Mouse (Mus musculus) cerebellum, adult 9-10 months (tissue): Measurements from ENCODE around the gene Heatr9.
"Not testable (repeated sequence)": the region's sequence is repeated elsewhere in the genome, so short reads cannot be mapped to it uniquely, and the experiment has no call there.

ENCODE experiments used
- DNase-seq: peaks from one replicate; pipeline ENCODE4 v3.0.0; 2022

Gene Heatr9

DNA sequence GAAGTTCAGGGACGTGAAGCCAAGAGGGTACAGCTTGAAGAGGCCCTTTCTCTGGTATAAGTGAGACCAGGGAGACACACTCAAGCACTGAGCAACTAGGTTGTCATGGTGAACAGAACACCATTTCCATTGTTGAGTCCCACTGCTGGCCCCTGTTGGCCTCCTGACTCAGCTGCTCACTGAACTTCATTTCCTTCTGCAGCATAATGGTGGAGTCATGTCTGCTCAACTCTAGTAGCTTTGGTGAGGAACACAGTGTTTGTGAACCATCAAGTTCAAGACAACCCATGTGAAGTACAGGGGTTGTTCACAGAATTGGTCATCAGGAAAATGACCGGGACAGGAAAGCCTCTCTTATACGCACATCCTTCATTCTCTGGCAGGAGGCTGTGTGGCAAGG is at the start of gene Heatr9:
TSS of gene Heatr9 (minus strand) at position 101 of the 400 bp plus-strand sequence.
- DNase-seq = no peak

- no peak for DNase-seq
Observed at GRCm38 (mm10) chr11:83570189-83570588, 48.2 kb upstream of the Heatr9 start.

DNA sequence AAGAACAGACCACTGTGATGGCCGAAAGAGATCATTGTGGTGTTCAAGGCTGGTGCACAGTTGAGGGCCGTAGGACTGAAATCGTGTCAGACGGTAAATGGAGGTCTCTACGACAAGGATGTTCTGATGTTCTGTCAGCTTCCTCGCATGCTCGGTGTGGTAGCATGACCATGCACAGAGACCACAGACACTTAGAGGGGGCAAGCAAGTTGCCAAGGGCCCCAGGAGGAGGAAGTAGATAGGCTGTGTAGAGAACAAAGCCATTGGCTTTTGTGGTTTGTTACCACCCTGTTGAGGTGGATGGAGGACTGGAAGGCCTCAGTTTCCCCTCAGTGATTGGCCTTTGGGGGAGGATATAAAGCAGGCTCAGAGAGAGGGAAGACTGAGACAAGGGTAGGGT is 47.3 kb upstream of the Heatr9 start:
- no peak for DNase-seq

DNA sequence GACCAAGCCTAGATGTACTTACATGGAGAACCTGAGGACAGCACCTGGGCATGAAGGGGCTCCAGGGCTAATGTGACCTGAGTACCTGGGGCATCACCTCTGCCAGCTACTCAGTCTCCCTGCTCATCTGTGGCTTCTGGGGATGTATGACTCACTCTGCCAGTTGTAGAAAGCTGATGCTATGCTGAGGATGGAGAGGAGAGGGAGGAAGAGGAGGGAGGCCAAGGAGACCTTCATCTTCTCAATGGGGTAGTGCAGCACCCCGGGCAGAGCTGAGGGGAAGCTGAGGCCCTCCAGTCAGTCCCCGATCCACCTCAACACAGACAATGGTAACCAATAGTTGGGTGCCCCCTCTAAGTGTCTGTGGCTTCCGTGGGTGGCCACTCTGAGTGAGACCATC is 46.8 kb upstream of the Heatr9 start:
- DNase-seq = no peak

GRCm38 (mm10) chr11:83568061-83568460 is 46.1 kb upstream of the Heatr9 start:
- DNase-seq = no peak

GRCm38 (mm10) chr11:83567311-83567710 is 45.3 kb upstream of the Heatr9 start:
- no peak for DNase-seq

DNA sequence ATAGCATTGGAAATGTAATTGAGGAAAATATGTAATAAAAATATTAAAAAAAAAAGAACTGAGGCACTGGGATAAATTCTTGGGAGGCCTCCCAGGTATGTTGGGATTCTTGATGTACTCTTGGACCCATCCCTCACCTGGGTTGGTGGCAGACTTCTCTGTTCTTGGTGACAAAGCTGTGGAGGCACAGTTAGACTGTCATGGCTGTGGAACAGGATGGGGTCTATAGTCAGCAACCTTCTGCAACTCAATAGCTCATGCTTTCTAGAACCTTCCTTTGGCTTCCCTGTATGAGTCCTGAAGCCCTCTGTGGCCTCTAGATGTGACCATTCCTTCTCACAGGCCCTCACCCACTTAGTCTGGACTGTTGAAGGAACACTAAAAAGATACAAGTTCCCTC is 44.6 kb upstream of the Heatr9 start:
- DNase-seq = no peak

DNA sequence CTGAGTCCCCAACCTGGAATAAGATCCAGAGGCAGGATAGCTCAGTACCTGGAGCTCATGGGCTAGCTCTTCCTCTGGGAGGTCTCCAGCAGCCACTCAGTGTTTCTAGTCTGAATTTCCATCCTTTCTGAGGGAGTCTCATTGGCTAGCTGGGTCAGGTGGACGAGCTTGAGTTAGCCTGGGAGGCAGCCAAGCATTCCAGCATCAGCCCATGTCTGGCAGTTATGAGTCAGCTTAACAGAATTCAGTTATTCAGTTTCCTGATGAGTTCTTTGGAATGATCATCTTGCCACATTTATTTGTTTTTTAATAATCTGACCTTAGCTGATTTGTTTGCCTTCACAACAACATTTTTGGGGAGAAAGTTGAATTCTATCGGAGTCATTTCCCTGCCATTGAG is 41.8 kb upstream of the Heatr9 start:
- DNase-seq = no peak

DNA sequence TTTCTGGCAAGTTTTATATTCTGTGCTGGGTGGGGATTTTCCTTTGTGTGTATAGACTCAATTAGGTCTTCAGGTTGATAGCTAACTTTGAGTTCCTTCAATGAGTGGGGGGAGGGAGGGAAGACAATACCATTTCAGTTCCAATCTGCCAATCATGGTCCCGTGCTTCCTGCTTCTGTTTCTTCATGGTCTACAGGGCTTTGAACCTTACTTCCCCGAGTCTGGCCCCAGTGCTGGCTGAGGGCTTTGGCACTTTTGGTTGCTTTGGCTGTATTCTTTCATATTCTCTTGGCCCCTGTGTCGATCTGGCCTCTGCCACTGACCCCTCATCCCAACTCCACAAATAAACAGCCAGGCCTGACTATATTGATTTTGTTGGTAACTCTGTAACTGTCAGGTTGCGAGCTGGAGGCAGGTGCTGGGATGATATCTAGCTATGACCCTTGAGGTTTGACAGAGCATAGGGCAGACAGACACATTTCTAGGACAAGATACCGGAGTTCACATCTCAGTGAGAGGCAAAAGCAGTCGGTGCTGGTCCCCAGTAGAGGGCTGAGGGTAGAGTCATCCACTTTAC is 40.4 kb upstream of the Heatr9 start:
- no peak for DNase-seq

- no peak for DNase-seq
Observed at GRCm38 (mm10) chr11:83560405-83560804, 38.4 kb upstream of the Heatr9 start.

DNA sequence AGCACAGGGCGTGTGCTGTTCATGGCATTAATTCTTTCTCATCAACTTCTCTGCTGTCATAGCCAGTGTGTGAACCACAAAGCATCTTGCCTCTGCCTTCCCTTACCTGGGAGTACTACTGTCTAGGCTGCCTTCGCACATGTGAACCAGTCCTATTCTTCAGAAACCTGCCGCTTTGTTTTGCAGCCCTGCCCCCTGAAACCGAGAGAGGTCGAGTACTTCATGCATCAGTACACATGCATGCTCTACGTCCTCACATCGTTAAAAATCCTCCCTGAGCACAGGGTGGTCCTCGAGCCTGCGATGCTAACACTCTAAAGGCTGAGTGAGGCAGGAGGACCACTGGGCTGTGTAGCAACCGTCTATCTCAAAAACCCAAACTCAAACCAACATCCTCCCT is 35.1 kb upstream of the Heatr9 start:
- no peak for DNase-seq

- DNase-seq = peak; percentile 70
Observed at GRCm38 (mm10) chr11:83556085-83556781, 34.3 kb upstream of the Heatr9 start.

DNA sequence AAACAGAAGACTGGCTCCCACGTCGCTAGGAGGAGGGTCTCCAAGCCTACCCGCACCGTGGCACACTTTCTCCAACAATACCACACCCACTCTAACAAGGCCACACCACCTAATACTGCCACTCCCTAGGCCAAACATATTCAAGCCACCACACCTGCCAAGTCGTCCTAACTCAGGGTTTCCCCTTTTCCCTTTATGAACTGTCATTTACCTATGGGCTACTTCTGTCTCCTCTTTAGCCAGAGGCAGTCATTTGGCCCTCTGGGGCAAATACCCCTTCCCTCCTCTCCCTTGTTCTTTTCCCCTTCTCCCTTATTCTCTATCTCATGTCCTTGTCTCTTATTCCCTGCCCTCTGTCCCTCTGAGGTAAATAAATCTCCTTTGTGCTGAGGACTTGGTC is 29.7 kb upstream of the Heatr9 start:
- no peak for DNase-seq

DNA sequence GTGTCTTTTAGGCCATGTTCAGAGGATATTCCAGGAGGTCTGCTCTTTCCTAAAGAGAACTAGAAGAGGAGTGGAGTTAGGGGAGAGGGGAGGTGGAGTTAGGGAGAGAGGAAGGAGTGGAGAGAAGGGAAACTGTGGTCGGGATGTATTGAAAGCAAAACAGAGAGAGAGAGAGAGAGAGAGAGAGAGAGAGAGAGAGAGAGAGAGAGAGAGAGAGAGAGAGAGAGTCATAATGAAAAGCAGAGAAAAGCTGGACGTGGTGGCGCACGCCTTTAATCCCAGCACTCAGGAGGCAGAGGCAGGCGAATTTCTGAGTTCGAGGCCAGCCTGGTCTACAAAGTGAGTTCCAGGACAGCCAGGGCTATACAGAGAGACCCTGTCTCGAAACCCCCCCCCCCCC is 29.1 kb upstream of the Heatr9 start:
- not testable (repeated sequence) for DNase-seq

- no peak for DNase-seq
Observed at GRCm38 (mm10) chr11:83550186-83550632, 28.2 kb upstream of the Heatr9 start.

DNA sequence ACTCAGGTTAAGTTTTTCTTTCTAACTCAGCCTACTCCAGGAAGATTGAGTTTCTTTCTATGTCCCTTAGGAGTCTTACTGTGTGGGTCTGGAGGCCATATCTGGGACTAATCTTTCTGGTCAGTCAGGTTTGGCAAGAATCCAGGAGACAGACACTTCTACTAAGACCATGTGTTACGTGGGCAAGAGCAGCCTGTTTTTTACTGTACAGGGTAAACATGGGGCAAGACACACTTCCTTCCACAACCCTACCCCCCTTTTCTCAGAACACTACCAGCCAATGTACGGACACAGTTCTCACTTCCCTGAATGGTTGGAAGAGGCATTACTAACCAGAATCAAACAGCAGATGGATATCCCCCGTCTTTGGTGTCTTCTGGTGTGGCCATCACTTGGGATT is 22.2 kb upstream of the Heatr9 start:
- no peak for DNase-seq

GRCm38 (mm10) chr11:83541415-83541814 is 19.4 kb upstream of the Heatr9 start:
- no peak for DNase-seq

GRCm38 (mm10) chr11:83540931-83541330 is 19.0 kb upstream of the Heatr9 start:
- no peak for DNase-seq

DNA sequence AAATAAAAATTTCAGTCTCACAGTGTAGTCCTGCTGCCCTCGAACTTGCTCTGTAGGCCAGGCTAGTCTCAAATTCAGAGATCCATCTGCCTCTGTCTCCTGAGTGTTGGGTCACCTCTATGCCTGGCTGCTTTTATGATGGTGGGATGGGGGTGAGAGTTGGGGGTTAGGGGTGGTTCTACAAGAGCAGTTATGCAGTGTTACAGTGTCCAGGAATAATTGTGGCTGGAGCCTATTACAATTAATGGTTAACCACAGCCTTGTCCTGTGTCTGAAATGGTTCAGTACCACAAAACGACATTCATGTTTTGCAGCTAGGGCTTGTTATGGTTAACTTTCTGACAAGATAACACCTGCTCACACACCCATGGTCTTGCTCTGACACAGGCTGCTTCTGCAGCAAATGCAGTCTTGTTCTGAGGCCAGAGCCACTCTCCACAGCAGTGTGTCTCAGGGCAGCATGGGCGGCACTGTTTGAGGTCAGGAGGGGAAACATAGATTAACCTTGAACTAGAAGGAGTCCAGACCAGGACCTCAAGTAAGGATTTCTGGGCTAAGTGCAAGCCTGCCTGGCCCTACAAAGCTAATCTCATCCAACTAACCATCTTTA is 16.8 kb upstream of the Heatr9 start:
- no peak for DNase-seq

DNA sequence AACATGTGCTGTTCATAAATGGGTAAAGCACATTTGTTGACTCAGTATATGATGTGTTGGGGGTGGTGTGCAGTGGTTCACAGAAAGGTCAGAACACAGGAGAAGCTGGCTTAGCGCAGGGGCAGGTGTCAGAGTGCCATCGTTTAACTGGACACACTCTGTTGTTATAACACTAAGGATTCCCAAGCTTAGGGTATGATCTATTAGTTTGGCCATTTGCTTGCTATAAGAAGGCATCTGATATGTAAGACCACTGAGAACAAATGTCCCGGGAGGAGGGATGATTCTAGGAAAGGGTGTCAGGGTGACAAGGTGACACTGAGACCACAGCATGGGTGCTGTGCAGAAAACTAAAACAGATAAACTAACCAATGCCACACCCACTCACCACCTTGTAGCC is 14.9 kb upstream of the Heatr9 start:
- DNase-seq = no peak

DNA sequence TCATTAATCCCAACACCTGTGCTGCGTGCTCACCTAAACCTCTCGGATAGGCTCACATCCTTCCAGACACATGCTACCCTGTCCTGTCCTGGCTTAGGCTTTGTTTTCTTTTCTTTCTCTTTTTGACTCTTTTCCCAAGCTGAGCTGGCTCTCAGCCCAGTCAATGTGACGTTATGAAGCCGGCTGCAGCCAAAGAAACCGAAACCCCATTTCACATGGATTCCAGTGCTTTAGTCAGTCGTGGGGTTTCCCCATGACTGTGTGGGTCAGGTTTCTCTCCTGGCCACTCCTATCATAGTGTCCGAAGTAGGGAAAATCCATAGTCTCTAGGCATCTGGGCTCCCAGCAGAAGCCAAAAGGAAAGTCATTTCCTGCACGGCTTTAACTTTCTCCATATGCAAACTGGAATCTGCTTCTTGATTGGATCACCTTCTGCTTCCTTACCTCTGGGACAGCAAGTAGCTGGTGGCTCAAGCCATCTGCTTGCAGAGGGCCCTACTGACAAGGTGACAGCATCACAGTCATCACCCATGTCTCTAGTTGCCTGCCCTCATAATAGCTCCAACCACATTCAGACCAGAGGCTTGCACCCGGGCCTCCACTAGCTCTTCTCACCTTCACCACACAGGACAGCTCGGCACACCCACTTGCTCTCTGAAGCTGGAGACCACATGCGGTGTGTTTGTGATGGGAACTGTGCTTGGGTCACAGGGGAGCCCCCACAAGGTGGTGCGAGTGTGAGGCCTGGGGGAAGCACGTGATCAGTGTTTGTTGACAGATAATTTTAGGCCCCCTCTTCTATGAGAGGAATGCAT is 12.8 kb upstream of the Heatr9 start:
- DNase-seq = peak; percentile 29

- DNase-seq = no peak
Observed at GRCm38 (mm10) chr11:83534143-83534542, 12.2 kb upstream of the Heatr9 start.

DNA sequence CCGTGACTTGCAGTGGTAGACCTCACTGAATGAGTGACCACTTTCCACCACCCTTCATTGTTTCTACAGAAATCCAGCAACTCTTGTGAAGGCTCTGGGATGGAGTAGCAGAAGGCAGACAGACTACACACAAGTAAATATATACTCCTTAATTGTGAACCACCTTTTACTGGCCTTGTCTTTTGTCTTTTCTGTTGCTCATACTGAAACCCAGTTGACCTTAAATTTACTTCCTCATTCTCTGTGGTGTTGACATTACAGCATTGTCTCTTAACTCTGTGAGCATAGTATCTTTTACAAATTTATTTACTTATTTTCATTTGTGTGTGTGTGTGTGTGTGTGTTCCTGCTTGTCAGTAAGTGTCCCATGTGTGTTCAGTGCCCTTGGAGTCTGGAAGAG is 11.2 kb upstream of the Heatr9 start:
- DNase-seq = no peak

DNA sequence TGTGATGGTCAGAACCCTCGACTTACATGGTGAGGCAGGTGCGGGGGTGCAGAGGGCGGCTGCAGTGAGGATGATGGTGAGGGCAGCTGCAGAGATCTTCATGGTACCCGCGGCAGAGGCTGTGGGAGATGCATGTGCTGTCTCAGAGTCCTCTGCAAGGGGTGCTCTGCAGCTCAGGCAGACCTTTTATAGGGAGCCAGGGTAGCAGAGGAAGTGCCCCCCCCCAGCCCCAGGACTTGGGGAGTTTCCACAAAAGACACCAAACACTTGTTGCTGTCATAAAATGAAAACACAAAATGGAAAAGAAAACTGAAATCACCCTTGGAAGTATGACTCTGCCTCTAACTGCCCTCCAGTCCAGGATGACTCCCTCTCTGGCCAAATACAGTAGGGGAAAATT is 8.4 kb upstream of the Heatr9 start, which contains the start of gene Ccl5:
TSS of gene Ccl5 (minus strand) at position 159 of the 400 bp plus-strand sequence.
- DNase-seq = no peak
